Mouse (Mus musculus) lung, postnatal 36 days (tissue): ENCODE measurements at regions not wholly inside any gene's neighbourhood (a gene's known extent, or its start where the extent isn't known, plus 50 kb on each side); places are given as distances from the start of the nearest gene placed in this dataset.

Source experiments
- DNase-seq: peaks from one replicate; pipeline ENCODE4 v3.0.0; 2022; ENCODE audit warnings: mixed read lengths

GRCm38 (mm10) chr8:102845362-102845761 is 59.9 kb upstream of the Cdh11 start:
- peak; percentile 2 for DNase-seq

- no peak for DNase-seq
Measured at GRCm38 (mm10) chr8:102860021-102860420, 74.6 kb upstream of the Cdh11 start.

DNA sequence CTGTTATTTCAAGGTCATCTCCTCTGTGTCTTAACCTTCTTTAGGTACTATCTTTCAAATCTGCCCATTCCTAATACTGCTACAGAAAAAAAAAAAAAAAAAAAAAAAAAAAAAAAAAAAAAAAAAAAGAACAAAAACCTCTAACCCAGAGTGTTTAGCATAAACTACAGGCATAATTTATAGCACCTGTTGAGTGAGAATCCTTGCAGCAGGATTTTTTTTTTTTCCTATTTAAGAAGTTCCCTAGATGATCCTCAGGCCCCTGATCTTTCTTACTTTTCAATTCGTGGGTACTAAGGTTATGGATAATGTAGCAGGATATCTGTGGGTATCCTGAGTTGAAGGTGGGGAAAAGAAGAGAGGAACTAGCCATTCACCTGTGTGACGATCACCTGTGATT is 114.1 kb upstream of the Cdh11 start:
- no peak for DNase-seq

DNA sequence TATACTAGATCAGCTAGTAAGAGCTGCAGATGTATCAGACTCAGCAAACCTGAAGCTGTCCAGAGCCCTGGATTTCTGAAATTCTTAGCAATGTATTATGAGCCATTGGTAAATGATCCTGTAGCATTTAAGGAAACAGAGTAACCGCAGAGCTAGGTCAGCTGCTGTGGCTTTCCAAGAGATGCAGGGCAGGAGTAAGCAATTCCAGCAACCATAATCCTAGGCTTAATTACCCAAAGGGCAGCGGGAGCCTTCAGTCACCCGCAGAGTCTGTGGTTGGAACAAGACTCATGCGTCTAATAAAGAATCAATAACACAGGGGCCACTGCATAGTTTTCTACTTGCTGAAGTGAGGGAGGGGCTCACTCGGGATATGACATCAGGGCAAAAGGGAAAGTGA is 115.2 kb upstream of the Cdh11 start:
- DNase-seq: no peak

- no peak for DNase-seq
Measured at GRCm38 (mm10) chr8:102907444-102907843, 122.0 kb upstream of the Cdh11 start.

DNA sequence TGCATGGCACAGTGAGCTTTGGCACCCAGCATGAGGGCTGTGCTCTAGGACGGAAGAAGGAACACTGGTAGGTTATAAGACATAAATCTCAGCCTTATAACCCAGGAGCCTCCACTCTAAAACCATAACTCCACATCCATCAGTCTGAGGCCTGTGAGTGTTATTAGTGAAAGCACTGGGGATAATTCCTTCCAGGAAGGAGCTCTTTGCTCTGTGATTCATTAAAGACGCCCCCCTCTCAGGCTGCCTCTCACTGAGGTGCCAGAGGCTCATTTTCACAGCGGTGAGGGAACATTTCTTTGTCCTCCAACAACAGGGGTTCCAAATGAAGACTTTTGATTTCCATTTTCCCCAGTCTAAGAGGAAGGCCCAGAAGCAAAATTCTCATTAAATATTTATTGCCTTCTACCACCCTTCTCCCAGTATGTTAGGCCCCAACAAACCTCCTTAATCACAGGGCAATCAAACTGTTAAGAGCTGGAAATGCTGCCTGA is 145.9 kb upstream of the Cdh11 start:
- no peak for DNase-seq

DNA sequence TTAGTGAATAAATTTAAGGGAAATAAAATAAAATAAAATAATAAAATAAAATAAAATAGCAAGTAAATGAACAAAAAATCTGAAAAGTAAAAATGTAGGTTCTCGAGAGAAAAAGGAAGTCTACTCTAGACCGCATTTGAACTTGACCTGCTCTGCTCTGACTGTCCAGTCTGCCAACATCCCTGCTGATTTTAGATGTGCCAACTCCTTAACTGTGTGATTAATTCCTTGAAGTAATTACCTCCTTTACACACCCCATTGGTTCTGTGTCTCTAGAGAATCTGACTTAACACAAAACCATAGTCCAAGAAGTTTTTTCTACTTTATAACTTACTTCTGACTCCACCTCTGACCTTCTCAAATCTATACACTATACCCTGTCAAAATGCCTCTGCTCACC is 153.3 kb upstream of the Cdh11 start:
- no peak for DNase-seq

DNA sequence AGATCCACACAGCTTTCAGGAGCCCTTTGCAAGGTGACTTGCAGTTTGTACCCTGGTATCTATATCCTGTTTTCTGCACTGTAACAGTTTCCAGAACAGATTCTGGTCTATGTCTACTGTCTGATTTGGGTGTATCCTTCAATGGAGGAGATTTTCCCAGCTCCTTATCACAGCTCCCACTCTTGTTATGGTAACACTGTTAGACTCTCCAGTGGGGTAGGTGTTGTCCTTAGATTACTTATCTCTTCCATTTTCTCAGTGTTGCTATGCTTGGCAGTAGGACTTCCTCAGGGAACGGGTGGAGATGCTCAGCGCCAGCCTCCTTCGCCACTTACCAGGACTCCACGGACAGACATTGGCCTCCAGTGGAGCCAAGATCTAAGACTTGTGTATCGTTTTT is 160.1 kb upstream of the Cdh11 start:
- DNase-seq: no peak

DNA sequence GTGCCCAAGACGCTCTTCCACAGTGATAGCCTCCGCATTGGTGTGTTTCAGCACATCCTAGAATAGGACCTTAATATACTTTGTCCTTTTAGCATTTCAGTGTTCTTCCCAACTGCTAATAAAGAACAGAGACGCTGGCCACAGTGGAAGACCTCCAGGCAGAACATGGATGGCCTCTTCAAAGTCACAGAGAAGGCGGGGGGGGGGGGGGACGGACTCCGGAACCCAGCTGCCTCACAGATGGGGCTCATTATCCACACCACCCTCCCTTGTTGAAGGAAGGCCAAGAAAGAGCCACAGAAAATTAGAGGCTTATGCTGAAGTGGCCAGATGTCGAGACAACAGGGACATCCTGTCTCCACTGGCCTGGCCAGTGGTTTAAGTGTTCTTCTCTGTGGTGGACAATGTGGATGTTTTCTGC is 192.7 kb upstream of the Cdh11 start:
- DNase-seq: peak; percentile 76

DNA sequence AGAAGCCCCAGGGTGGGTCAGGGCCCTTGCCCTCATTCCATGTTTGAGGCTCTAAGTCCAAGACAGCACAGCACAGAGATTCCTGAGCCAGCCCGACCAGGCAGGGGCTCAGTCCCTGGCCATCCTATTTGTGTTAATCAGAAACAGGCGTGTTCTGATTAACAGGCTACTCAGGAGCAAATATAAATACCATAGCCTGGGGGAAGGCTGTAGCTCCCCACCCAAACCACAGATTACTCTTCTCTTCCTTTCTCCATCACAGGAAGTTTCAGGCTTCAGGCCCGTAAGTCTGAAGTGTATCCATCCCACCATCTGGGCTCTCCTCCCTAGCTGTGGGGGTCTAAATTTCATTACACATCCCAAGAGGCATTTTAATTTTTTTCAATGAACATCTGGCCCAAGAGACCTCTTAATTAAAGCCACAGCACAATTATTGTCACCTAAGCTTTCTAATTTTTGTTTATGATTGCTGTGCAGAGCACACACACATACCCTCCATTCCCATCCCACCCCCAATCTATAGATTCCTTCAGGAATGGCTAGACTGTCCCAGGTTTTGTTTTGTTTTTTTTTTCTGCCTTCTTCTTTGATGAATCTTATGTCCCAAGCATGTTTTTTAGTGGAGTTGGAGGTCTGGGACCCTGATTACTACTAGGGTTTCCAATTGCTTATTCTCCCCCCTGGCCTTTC is 197.9 kb upstream of the Cdh11 start:
- DNase-seq: no peak

DNA sequence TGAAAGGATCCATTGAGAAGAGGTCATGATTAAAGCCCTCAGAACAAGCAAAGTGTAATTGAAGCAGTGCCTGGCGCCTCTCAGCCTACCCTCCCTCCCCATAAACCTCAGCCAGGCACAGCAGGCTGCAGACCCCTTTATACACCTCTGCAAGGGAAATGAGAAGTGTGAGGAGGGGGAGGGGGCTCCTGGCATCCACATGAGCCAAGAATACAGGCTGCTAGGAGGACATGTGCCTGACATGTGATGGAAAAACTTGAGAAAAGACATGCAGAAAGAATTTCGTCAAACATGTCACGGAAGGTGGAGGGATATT is 198.4 kb upstream of the Cdh11 start:
- DNase-seq: no peak

- DNase-seq: no peak
Measured at GRCm38 (mm10) chr8:103007284-103007984, 222.0 kb upstream of the Cdh11 start.

- peak; percentile 27 for DNase-seq
Measured at GRCm38 (mm10) chr8:103019121-103019520, 233.7 kb upstream of the Cdh11 start.

DNA sequence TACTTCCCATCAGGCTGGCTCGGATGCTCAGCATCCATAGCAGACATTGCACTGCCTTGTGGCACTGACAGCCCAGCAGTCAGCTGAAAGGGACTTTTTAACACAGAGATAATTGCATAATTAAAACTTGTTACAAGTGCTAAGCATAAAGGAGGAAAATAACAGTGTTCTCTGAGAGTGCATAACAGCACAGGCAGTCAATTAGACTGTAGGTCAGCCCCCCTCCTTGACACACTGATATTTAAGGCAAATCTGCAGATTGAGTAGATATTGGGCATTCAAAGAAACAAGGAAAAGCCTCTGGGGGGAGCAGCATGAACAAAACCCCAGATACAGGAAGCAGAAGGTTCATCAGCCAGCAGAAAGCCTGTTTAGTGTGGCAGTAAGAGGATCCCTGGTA is 237.8 kb upstream of the Cdh11 start:
- DNase-seq: no peak

GRCm38 (mm10) chr8:103031708-103032107 is 246.3 kb upstream of the Cdh11 start:
- DNase-seq: no peak

- no peak for DNase-seq
Measured at GRCm38 (mm10) chr8:103033956-103034355, 248.5 kb upstream of the Cdh11 start.

DNA sequence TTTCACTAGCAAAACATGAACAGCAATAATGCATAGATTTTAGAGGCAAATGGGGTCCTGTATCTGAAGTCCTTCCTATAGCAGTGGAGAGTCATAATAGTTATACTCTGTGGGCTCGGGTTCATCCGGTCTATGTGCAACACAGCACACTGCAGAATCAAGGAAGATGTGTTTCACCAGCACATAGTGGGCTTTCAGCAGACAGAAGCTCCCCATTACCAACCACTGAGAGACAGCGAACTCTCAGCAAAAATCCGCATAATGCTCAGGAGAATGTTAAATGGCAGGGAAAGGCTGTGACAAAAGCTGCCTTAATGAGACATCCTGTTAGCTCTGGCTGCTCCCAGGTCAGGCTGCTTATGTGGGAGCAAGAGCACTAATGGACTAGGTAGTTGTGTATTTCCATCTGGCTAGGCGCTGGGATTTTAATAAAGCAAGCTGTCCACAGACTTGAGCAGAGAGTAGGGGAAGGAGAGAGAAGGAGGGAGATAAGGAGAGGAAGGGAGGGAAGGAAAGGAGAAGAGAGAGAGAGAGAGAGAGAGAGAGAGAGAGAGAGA is 286.7 kb upstream of the Cdh11 start:
- no peak for DNase-seq

GRCm38 (mm10) chr8:103072646-103073045 is 287.2 kb upstream of the Cdh11 start:
- no peak for DNase-seq

DNA sequence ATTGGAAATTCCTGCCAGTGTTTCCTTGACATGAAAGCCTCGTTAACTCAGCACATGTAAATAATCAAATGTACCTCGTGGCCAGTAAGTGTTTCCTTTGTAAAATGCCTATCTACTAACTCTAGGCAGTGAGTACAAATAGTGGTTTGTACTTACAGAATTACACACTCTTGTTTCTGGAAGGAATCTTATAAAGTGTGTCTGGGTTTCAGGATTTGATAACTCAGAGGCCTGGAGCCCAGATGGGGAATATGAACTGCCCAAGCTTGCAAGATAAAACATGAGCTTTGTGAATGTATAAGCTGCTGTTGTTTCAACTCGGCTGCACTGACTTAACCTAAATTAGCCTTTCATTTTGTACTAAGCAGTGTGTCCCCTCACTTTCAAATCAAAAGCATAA is 293.1 kb upstream of the Cdh11 start:
- no peak for DNase-seq

DNA sequence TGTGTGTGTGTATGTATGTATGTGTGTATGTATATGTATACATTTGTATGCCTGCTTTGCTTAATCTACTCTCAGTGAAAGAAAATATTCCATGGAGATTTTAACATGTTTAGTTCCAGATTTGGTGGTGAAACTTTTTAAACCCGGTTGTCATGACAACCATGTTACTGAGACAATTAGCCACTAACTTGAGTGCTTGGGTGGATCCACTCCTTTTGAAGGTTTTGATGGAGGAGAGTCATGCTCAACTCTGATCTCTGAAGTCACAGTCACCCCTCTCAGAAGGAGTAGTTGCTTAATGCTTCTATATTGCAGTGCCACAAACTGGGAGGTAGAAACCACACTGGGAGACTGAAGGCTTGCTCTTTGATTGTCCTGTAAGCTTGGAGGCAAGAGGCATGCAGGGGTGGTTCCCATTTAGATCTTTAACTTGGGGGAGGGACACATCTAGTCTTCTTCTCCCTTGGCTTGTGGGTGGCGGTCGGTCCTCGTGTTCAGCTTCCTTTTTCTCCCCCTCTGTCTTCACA is 301.6 kb upstream of the Cdh11 start:
- no peak for DNase-seq

GRCm38 (mm10) chr8:103096496-103097092 is 311.2 kb upstream of the Cdh11 start:
- no peak for DNase-seq

- DNase-seq: no peak
Measured at GRCm38 (mm10) chr8:103125581-103125980, 340.1 kb upstream of the Cdh11 start.

DNA sequence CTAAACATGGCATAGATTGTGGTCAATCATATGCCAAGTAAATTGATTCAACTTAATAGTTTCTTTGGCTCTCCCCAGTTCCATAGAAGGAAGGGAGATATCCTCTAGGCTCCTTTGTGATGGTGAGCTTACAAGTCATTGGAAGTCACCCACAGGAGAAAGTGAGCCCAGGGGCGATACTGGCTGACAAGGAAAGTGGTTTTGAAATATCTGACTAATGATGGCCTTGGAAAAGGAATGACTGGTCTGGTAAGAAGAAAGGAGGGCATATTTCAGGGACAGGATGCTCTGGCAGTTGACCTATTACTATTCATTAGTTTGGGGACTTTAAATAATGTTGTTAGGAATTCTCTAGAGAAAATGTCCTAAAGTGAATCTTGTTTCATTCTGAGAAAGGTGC is 352.7 kb upstream of the Cdh11 start:
- DNase-seq: no peak

DNA sequence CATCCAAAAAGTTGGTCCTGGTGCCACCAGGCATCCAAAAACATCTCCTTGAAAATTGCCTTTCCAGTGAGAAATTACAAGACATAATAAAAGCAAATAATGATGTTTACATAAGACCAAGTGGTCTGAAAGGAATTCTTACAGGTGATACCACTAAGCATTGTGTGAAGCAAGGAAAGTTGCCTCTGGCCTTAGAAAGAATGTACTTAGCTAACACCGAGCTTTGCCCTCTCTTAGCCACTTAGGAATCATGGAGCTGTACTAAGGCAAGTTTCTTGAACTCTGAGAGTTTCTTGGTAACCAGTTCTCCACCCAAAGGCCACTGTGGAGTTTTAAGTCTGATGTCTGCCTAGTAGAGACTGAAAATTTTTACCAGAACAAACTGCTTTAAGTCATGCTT is 359.4 kb upstream of the Cdh11 start:
- DNase-seq: no peak
